Mouse (Mus musculus) G1E (cell line): ENCODE data around the gene Pibf1. TPM values are rescaled to one million over a fixed set of nuclear protein-coding genes. Genes with fewer than 3 reads are reported as not detected.

ENCODE experiments used
- ATAC-seq: 2 replicates; pipeline ENCODE4 v1.8.0; 2016; ENCODE audit warnings: mild to moderate bottlenecking; ENCODE audit not compliant: insufficient number of reproducible peaks, poor library complexity, low FRiP score, severe bottlenecking; ENCODE audit errors: extremely low read depth
- DNase-seq: peaks from one replicate; pipeline ENCODE4 v3.0.0; 2012; ENCODE audit warnings: low spot score
- H3K27me3 ChIP-seq: 2 replicates; pipeline ENCODE4 v1.6.1; 2012; ENCODE audit warnings: mild to moderate bottlenecking, low read length, inconsistent platforms; ENCODE audit not compliant: insufficient read depth
- H3K36me3 ChIP-seq: replicated peaks from 2 replicates; pipeline ENCODE3; 2012; ENCODE audit warnings: mild to moderate bottlenecking, inconsistent platforms
- H3K4me1 ChIP-seq: 2 replicates; pipeline ENCODE4 v1.6.1; 2012; ENCODE audit warnings: low read depth, low read length, inconsistent platforms, mixed read lengths; ENCODE audit not compliant: insufficient read depth
- H3K4me3 ChIP-seq: 2 replicates; pipeline ENCODE4 v1.5.1; 2012; ENCODE audit warnings: low read depth, mild to moderate bottlenecking, inconsistent platforms, low read length, moderate library complexity, mixed read lengths
- H3K9me3 ChIP-seq: replicated peaks from 2 replicates; pipeline ENCODE4 v1.6.1; 2012; ENCODE audit warnings: inconsistent platforms
- CTCF ChIP-seq: IDR thresholded peaks from 2 replicates; pipeline ENCODE4 v1.5.1; 2012; ENCODE audit warnings: low read depth, low read length, inconsistent platforms, mixed read lengths
- GATA1 ChIP-seq: IDR thresholded peaks from 2 replicates; pipeline ENCODE4 v1.6.1; 2012; ENCODE audit warnings: borderline replicate concordance, low read length, inconsistent platforms, mixed read lengths
- GATA2 ChIP-seq: IDR thresholded peaks from 2 replicates; pipeline ENCODE4 v1.6.1; 2012; ENCODE audit warnings: low read depth, low read length, inconsistent platforms, borderline replicate concordance
- POLR2AphosphoS5 ChIP-seq: IDR thresholded peaks from 2 replicates; pipeline ENCODE4 v1.6.1; 2012; ENCODE audit warnings: low read depth, low read length, inconsistent platforms; ENCODE audit not compliant: insufficient replicate concordance
- TAL1 ChIP-seq: conservative IDR thresholded peaks from 2 replicates; pipeline ENCODE4 v1.6.1; 2012; ENCODE audit warnings: low read depth, low read length, inconsistent platforms, mixed read lengths
- polyA plus RNA-seq: library from polyadenylated mRNA; stranded (reverse); fragments of >175 nt; gene quantifications from 2 replicates; pipeline ENCODE4 v1.2.3, GENCODE M21; 2012
- total RNA-seq, 2 experiments: library from RNA; stranded (forward) in 1 of 2; stranded (reverse) in 1 of 2; fragments of 200-1000 nt in 1 of 2; fragments of >200 nt in 1 of 2; fragmentation: Nextera tagmentation in 1 of 2; gene quantifications; 2 replicates each; pipeline ENCODE4 v1.2.3; 2014 to 2017

Gene Pibf1
- total and polyA plus RNA-seq, 3 experiments = 1.4 to 67.9 (median 58.1) TPM

GRCm38 (mm10) chr14:99266749-99267148 lies 167.5 kb downstream of the Pibf1 start:
- Histone ChIP-seq H3K4me3 (no peak overlapping the region), H3K27me3 (no peaks in the 10 kb centered on the region), H3K9me3 (peaks cover 5% of the 10 kb centered on the region; the same call in 1 of the 2 replicates), H3K36me3 (no peaks in the 10 kb centered on the region), H3K4me1 (no peaks in the 10 kb centered on the region)
- DNase-seq = no peak
- TF ChIP-seq GATA1 = no peak
- no peak for TF ChIP-seq POLR2AphosphoS5
- TF ChIP-seq GATA2 = no peak
- TF ChIP-seq CTCF = no peak
- TF ChIP-seq TAL1 = no peak
- ATAC-seq = no peak

DNA sequence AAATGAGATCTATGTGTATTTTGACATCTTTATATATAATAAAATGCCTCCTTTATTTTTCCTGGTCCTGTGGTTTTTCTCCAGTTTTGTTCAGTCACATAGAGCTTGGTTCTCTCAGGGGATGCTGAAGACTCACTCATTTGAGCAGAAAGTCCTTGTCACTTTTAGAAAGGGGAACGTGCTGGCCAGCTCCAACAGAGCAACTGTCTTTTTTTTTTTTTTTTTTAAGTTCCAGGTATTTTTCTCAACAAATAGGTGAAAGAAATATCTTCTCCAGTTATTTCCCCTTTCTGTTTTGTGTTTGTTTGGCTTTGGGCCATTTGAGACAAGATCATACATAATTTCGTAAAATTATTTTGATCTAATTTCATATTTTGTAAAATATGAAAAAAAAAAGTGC lies 174.8 kb downstream of the Pibf1 start:
- peaks cover 4% of the 10 kb centered on the region; the same call in 1 of the 2 replicates for H3K9me3 ChIP-seq
- no peaks in the 10 kb centered on the region for H3K4me1 ChIP-seq
- no peak overlapping the region for H3K4me3 ChIP-seq
- no peak for DNase-seq
- TF ChIP-seq TAL1 (no peak), CTCF (no peak), GATA2 (no peak), POLR2AphosphoS5 (no peak), GATA1 (no peak)
- no peak for ATAC-seq
- no peaks in the 10 kb centered on the region for H3K27me3 ChIP-seq
- H3K36me3 ChIP-seq = no peaks in the 10 kb centered on the region

GRCm38 (mm10) chr14:99275827-99276226 lies 176.6 kb downstream of the Pibf1 start:
- Histone ChIP-seq H3K9me3 (peaks cover 4% of the 10 kb centered on the region; the same call in 1 of the 2 replicates), H3K36me3 (no peaks in the 10 kb centered on the region), H3K4me3 (no peak overlapping the region), H3K4me1 (no peaks in the 10 kb centered on the region), H3K27me3 (no peaks in the 10 kb centered on the region)
- ATAC-seq (no peak), DNase-seq (no peak)
- no peak for TF ChIP-seq POLR2AphosphoS5
- TF ChIP-seq GATA1 = no peak
- TF ChIP-seq CTCF = no peak
- TF ChIP-seq GATA2 = no peak
- TF ChIP-seq TAL1 = no peak

DNA sequence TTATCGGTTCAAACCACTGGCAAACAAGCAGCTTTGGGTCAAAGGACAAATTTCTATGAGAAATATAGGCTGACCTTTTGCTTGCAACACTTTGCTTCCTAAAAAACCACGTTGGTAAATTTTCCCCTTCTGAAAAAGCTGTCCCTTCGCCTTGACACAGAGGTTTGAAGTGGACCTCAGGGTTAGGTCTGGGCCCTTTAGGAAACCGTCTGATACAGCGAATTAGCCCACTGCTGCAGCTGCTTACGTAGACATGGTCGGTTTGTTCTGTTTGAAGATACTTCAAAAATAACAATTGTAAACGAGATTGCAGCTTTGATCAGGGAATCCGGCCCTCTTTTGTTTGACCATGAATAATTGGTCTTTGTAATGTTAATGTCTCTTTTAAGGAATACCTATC lies 179.1 kb downstream of the Pibf1 start:
- TF ChIP-seq TAL1 (no peak), POLR2AphosphoS5 (no peak), CTCF (no peak), GATA2 (no peak), GATA1 (no peak)
- Histone ChIP-seq H3K27me3 (no peaks in the 10 kb centered on the region), H3K4me1 (no peaks in the 10 kb centered on the region), H3K4me3 (no peak overlapping the region), H3K9me3 (peaks cover 7% of the 10 kb centered on the region), H3K36me3 (no peaks in the 10 kb centered on the region)
- DNase-seq = no peak
- ATAC-seq = no peak

- TF ChIP-seq POLR2AphosphoS5 (no peak), GATA2 (no peak), GATA1 (no peak), CTCF (no peak), TAL1 (no peak)
- H3K27me3 ChIP-seq = no peaks in the 10 kb centered on the region
- no peak for ATAC-seq
- DNase-seq = no peak
- H3K4me1 ChIP-seq = no peaks in the 10 kb centered on the region
- H3K4me3 ChIP-seq = no peak overlapping the region
- no peaks in the 10 kb centered on the region for H3K36me3 ChIP-seq
- H3K9me3 ChIP-seq = peaks cover 7% of the 10 kb centered on the region
Measured at GRCm38 (mm10) chr14:99278763-99279486, 179.7 kb downstream of the Pibf1 start.

DNA sequence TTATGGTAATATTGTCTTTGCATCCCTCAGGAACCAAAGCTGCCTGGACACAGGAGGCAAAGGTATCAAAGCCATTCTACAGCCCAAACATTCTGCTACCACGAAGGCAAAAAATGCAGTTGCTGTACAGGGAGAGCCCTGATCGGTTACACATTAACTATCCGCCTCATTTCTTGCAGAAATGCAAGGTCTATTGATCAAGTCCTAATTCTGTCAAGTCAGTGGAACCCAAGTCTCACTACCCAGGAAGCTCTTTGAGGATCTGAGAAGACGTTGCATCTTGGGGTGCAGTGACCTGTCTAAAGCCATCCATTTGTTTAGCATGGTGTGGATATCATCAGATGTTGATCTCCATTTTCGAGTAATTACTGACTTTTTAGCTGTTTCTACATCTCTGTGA lies 181.2 kb downstream of the Pibf1 start:
- no peak overlapping the region for H3K4me3 ChIP-seq
- H3K36me3 ChIP-seq = no peaks in the 10 kb centered on the region
- peaks cover 2% of the 10 kb centered on the region for H3K9me3 ChIP-seq
- ATAC-seq = no peak
- DNase-seq = no peak
- no peak for TF ChIP-seq TAL1
- no peak for TF ChIP-seq GATA2
- no peak for TF ChIP-seq CTCF
- TF ChIP-seq GATA1 = no peak
- TF ChIP-seq POLR2AphosphoS5 = no peak
- H3K27me3 ChIP-seq = no peaks in the 10 kb centered on the region
- no peaks in the 10 kb centered on the region for H3K4me1 ChIP-seq
